Mouse (Mus musculus): ENCODE results near the gene Gm16223. TPM values are rescaled to one million over a fixed set of nuclear protein-coding genes. Genes with fewer than 3 reads are reported as not detected.

Gm16223 gene
- total RNA-seq, 2 experiments from 2014 or later = 0.14 TPM; not detected in 1

GRCm38 (mm10) chr5:42164731-42165130, 97.0 kb downstream of the Gm16223 start:
- Histone ChIP-seq H3K4me3 (no peak overlapping the region), H3K27ac (no peak overlapping the region)
- intact Hi-C loops (cut with DNase I) = loop anchor here (10.0 kb wide), 1 partner anchor 220 kb away; no protein-coding TSS in a partner anchor
- no peak for DNase-seq (ENCODE audit: extremely low spot score in 1 of 2, low spot score in 2 of 2)
- TF ChIP-seq CTCF (IDR thresholded peaks at IDR 0.05) = no peak

GRCm38 (mm10) chr5:42166311-42166710, 98.6 kb downstream of the Gm16223 start:
- Histone ChIP-seq H3K27ac (no peak overlapping the region), H3K4me3 (no peak overlapping the region)
- TF ChIP-seq CTCF (IDR thresholded peaks at IDR 0.05) = no peak
- DNase-seq (ENCODE audit: extremely low spot score in 1 of 2, low spot score in 2 of 2) = no peak
- intact Hi-C loops (cut with DNase I) = loop anchor here (10.0 kb wide), 1 partner anchor 222 kb away; no protein-coding TSS in a partner anchor

- intact Hi-C loops (cut with DNase I) = loop anchor here (10.0 kb wide), 1 partner anchor 223 kb away; no protein-coding TSS in a partner anchor
- H3K27ac ChIP-seq = no peak overlapping the region
Observed at GRCm38 (mm10) chr5:42168071-42168470, 100.3 kb downstream of the Gm16223 start.

GRCm38 (mm10) chr5:42168785-42169184, 101.0 kb downstream of the Gm16223 start:
- intact Hi-C loops (cut with DNase I) = loop anchor here (10.0 kb wide), 1 partner anchor 224 kb away; no protein-coding TSS in a partner anchor
- Histone ChIP-seq H3K4me3 (no peak overlapping the region), H3K27ac (peak overlapping the region; percentile 33)
- no peak for DNase-seq (ENCODE audit: extremely low spot score in 1 of 2, low spot score in 2 of 2)
- TF ChIP-seq CTCF (IDR thresholded peaks at IDR 0.05) = no peak

More at GRCm38 (mm10) chr5:42168071-42168470, 100.3 kb downstream of the Gm16223 start:
- DNase-seq (ENCODE audit: extremely low spot score in 1 of 2, low spot score in 2 of 2) = peak; percentile 28 to 38
- no peak overlapping the region for H3K4me3 ChIP-seq
- TF ChIP-seq CTCF (IDR thresholded peaks at IDR 0.05) = no peak

GRCm38 (mm10) chr5:42174109-42174508, 106.3 kb downstream of the Gm16223 start:
- intact Hi-C loops (cut with DNase I) = loop anchor here (10.0 kb wide), 7 partner anchors 101 to 1221 kb away; partner anchors contain the start of gene Cpeb2
- no peak overlapping the region for H3K27ac ChIP-seq
- peak; percentile 59 for TF ChIP-seq CTCF (IDR thresholded peaks at IDR 0.05)
- no peak overlapping the region for H3K4me3 ChIP-seq
- no peak for DNase-seq (ENCODE audit: extremely low spot score in 1 of 2, low spot score in 2 of 2)

GRCm38 (mm10) chr5:42175424-42175823, 107.7 kb downstream of the Gm16223 start:
- H3K4me3 ChIP-seq = no peak overlapping the region
- no peak for DNase-seq (ENCODE audit: extremely low spot score in 1 of 2, low spot score in 2 of 2)

GRCm38 (mm10) chr5:42198493-42198892, 130.7 kb downstream of the Gm16223 start:
- Histone ChIP-seq H3K4me3 (no peak overlapping the region), H3K27ac (no peak overlapping the region)
- no peak for TF ChIP-seq CTCF (IDR thresholded peaks at IDR 0.05)
- intact Hi-C loops (cut with DNase I) = no loop called here
- no peak for DNase-seq (ENCODE audit: extremely low spot score in 1 of 2, low spot score in 2 of 2)

More at GRCm38 (mm10) chr5:42175424-42175823, 107.7 kb downstream of the Gm16223 start:
- H3K27ac ChIP-seq = peak overlapping the region; percentile 21
- intact Hi-C loops (cut with DNase I) = loop anchor here (10.0 kb wide), 7 partner anchors 99 to 1219 kb away; partner anchors contain the start of gene Cpeb2
- TF ChIP-seq CTCF (IDR thresholded peaks at IDR 0.05) = no peak

- Histone ChIP-seq H3K4me3 (no peak overlapping the region), H3K27ac (no peak overlapping the region)
- intact Hi-C loops (cut with DNase I) = no loop called here
- TF ChIP-seq CTCF (IDR thresholded peaks at IDR 0.05) = no peak
- no peak for DNase-seq (ENCODE audit: extremely low spot score in 1 of 2, low spot score in 2 of 2)
Observed at GRCm38 (mm10) chr5:42207456-42208122, 139.8 kb downstream of the Gm16223 start.

GRCm38 (mm10) chr5:42211554-42212338, 144.0 kb downstream of the Gm16223 start:
- intact Hi-C loops (cut with DNase I) = no loop called here
- no peak overlapping the region for H3K27ac ChIP-seq
- H3K4me3 ChIP-seq = no peak overlapping the region
- DNase-seq (ENCODE audit: extremely low spot score in 1 of 2, low spot score in 2 of 2) = no peak
- no peak for TF ChIP-seq CTCF (IDR thresholded peaks at IDR 0.05)

- Histone ChIP-seq H3K27ac (no peak overlapping the region), H3K4me3 (no peak overlapping the region)
- TF ChIP-seq CTCF (IDR thresholded peaks at IDR 0.05) = no peak
- DNase-seq (ENCODE audit: extremely low spot score in 1 of 2, low spot score in 2 of 2) = no peak
- intact Hi-C loops (cut with DNase I) = no loop called here
Observed at GRCm38 (mm10) chr5:42212353-42212752, 144.6 kb downstream of the Gm16223 start.

GRCm38 (mm10) chr5:42224840-42225239, 157.1 kb downstream of the Gm16223 start:
- no peak overlapping the region for H3K4me3 ChIP-seq
- no peak for TF ChIP-seq CTCF (IDR thresholded peaks at IDR 0.05)
- intact Hi-C loops (cut with DNase I) = no loop called here
- H3K27ac ChIP-seq = no peak overlapping the region
- no peak for DNase-seq (ENCODE audit: extremely low spot score in 1 of 2, low spot score in 2 of 2)

GRCm38 (mm10) chr5:42228631-42229030, 160.9 kb downstream of the Gm16223 start:
- intact Hi-C loops (cut with DNase I) = no loop called here
- Histone ChIP-seq H3K27ac (peak overlapping the region; percentile 48), H3K4me3 (no peak overlapping the region)
- TF ChIP-seq CTCF (IDR thresholded peaks at IDR 0.05) = no peak
- no peak for DNase-seq (ENCODE audit: extremely low spot score in 1 of 2, low spot score in 2 of 2)

Data from left cerebral cortex, adult 2 months (tissue).